Mouse (Mus musculus) liver, embryonic 16.5 days (tissue): ENCODE results near the gene Capn2. TPM values are rescaled to one million over a fixed set of nuclear protein-coding genes. Genes with fewer than 3 reads are reported as not detected.

Source experiments
- ATAC-seq: fragments of 200-750 bp; cut with Nextera tagmentation; 2 replicates; pipeline ENCODE4 v1.8.0; 2017; ENCODE audit warnings: low read depth, mild to moderate bottlenecking, moderate number of reproducible peaks, moderate library complexity
- H3K27ac ChIP-seq: fragments of 300-500 bp; sonication (generic); 2 replicates; pipeline ENCODE4 v1.5.1; 2014; ENCODE audit warnings: mild to moderate bottlenecking, low read length
- H3K27me3 ChIP-seq: fragments of 300-500 bp; sonication (generic); 2 replicates; pipeline ENCODE4 v1.6.1; 2014; ENCODE audit warnings: low read depth, low read length, mixed read lengths; ENCODE audit not compliant: control insufficient read depth, insufficient read depth
- H3K36me3 ChIP-seq: fragments of 300-500 bp; sonication (generic); 2 replicates; pipeline ENCODE4 v1.6.1; 2014; ENCODE audit warnings: mild to moderate bottlenecking; ENCODE audit not compliant: control insufficient read depth, insufficient read depth
- H3K4me1 ChIP-seq: fragments of 300-500 bp; sonication (generic); 2 replicates; pipeline ENCODE4 v1.6.1; 2014; ENCODE audit warnings: low read depth, low read length, mixed read lengths; ENCODE audit not compliant: control insufficient read depth
- H3K4me2 ChIP-seq: fragments of 300-500 bp; sonication (generic); 2 replicates; pipeline ENCODE4 v1.6.1; 2014; ENCODE audit warnings: low read depth, low read length, mixed read lengths
- H3K4me3 ChIP-seq: fragments of 300-500 bp; sonication (generic); 2 replicates; pipeline ENCODE4 v1.5.1; 2014; ENCODE audit warnings: low read depth, mild to moderate bottlenecking, low read length
- H3K9ac ChIP-seq: fragments of 300-500 bp; sonication (generic); 2 replicates; pipeline ENCODE4 v1.6.1; 2014; ENCODE audit warnings: low read depth, low read length
- H3K9me3 ChIP-seq: fragments of 300-500 bp; sonication (generic); replicated peaks from 2 replicates; pipeline ENCODE4 v1.6.1; 2016; ENCODE audit warnings: low read length; ENCODE audit not compliant: control insufficient read depth
- WGBS: fragments of 180-500 bp; shearing (Covaris S2); extraction: QIAGEN DNeasy Blood & Tissue Kit; methylation state at CpG from one replicate; pipeline ENCODE4 v1.1.7; 2014; ENCODE audit not compliant: insufficient replicate concordance; 5-methylcytosine and 5-hydroxymethylcytosine counted together
- polyA plus RNA-seq: library from polyadenylated mRNA; unstranded; fragments of >200 nt; fragmentation: Nextera tagmentation; extraction: Ambion mirVana; gene quantifications from 2 replicates; pipeline ENCODE4 v1.2.1, GENCODE M21; 2015

Gene Capn2
- 25.0 and 27.4 TPM in 2 replicates for polyA plus RNA-seq

- Histone ChIP-seq H3K9me3 (no peaks in the 10 kb centered on the region), H3K27me3 (peaks cover 22% of the 10 kb centered on the region), H3K4me2 (peak within 1 kb of the TSS; percentile 62), H3K4me1 (no peaks in the 10 kb centered on the region), H3K27ac (peak within 1 kb of the TSS; percentile 65), H3K36me3 (no peaks in the 10 kb centered on the region), H3K4me3 (peak within 1 kb of the TSS; percentile 64), H3K9ac (peak within 1 kb of the TSS; percentile 66)
- peak; percentile 87 for ATAC-seq
- under 1% methylated on average over 71 of the region's 84 CpGs for WGBS
Observed at GRCm38 (mm10) chr1:182516758-182517676, at the start of gene Capn2. Capn2 (minus strand) TSS chr1:182517608.

- H3K4me2 ChIP-seq, result no peak overlapping the region
- no peak overlapping the region for H3K4me3 ChIP-seq
- WGBS, result 63% methylated on average over 6 of the region's 6 CpGs
- no peaks in the 10 kb centered on the region for H3K9me3 ChIP-seq
- H3K9ac ChIP-seq, result no peak overlapping the region
- no peak for ATAC-seq
- no peaks in the 10 kb centered on the region for H3K36me3 ChIP-seq
- no peak overlapping the region for H3K27ac ChIP-seq
- no peaks in the 10 kb centered on the region for H3K27me3 ChIP-seq
- H3K4me1 ChIP-seq, result no peaks in the 10 kb centered on the region; the same call in 1 of the 2 replicates
Observed at GRCm38 (mm10) chr1:182565351-182565835, 48.0 kb upstream of the Capn2 start.

- H3K27me3 ChIP-seq, result no peaks in the 10 kb centered on the region
- H3K4me1 ChIP-seq, result no peaks in the 10 kb centered on the region; the same call in 1 of the 2 replicates
- no peak within 1 kb of the TSS for H3K4me3 ChIP-seq
- no peaks in the 10 kb centered on the region for H3K36me3 ChIP-seq
- H3K9me3 ChIP-seq, result no peaks in the 10 kb centered on the region
- no peak within 1 kb of the TSS for H3K4me2 ChIP-seq
- H3K9ac ChIP-seq, result no peak within 1 kb of the TSS
- 53% methylated on average over 5 of the region's 5 CpGs for WGBS
- H3K27ac ChIP-seq, result no peak within 1 kb of the TSS
- ATAC-seq, result no peak
Observed at GRCm38 (mm10) chr1:182564408-182565120, 47.2 kb upstream of the Capn2 start, which contains the start of gene Capn8. Capn8 (plus strand) TSS chr1:182565007.

- H3K27me3 ChIP-seq, result no peaks in the 10 kb centered on the region
- no peak overlapping the region for H3K9ac ChIP-seq
- no peak overlapping the region for H3K4me3 ChIP-seq
- no peaks in the 10 kb centered on the region; the same call in 1 of the 2 replicates for H3K4me1 ChIP-seq
- no peaks in the 10 kb centered on the region for H3K36me3 ChIP-seq
- WGBS, result 28% methylated on average over 16 of the region's 16 CpGs
- no peak overlapping the region for H3K27ac ChIP-seq
- ATAC-seq, result peak; percentile 46
- 0 out of 2 replicates have a peak overlapping the region, but pooled peaks have one; percentile 17 for H3K4me2 ChIP-seq
- H3K9me3 ChIP-seq, result no peaks in the 10 kb centered on the region
Observed at GRCm38 (mm10) chr1:182562576-182563370, 45.4 kb upstream of the Capn2 start.

GRCm38 (mm10) chr1:182561945-182562514 lies 44.6 kb upstream of the Capn2 start:
- Histone ChIP-seq H3K4me3 (no peak overlapping the region), H3K4me2 (no peak overlapping the region), H3K9me3 (no peaks in the 10 kb centered on the region), H3K36me3 (no peaks in the 10 kb centered on the region), H3K9ac (no peak overlapping the region), H3K27me3 (no peaks in the 10 kb centered on the region), H3K4me1 (no peaks in the 10 kb centered on the region; the same call in 1 of the 2 replicates), H3K27ac (no peak overlapping the region)
- 60% methylated on average over 11 of the region's 11 CpGs for WGBS
- no peak for ATAC-seq

- H3K27ac ChIP-seq, result no peak overlapping the region
- WGBS, result 18% methylated on average over 3 of the region's 3 CpGs
- H3K4me3 ChIP-seq, result no peak overlapping the region
- no peaks in the 10 kb centered on the region; the same call in 1 of the 2 replicates for H3K4me1 ChIP-seq
- no peak overlapping the region for H3K4me2 ChIP-seq
- no peaks in the 10 kb centered on the region for H3K27me3 ChIP-seq
- no peak for ATAC-seq
- H3K9ac ChIP-seq, result no peak overlapping the region
- H3K36me3 ChIP-seq, result no peaks in the 10 kb centered on the region
- no peaks in the 10 kb centered on the region for H3K9me3 ChIP-seq
Observed at GRCm38 (mm10) chr1:182560390-182561098, 43.1 kb upstream of the Capn2 start.

GRCm38 (mm10) chr1:182559530-182559929 lies 42.1 kb upstream of the Capn2 start:
- no peaks in the 10 kb centered on the region for H3K27me3 ChIP-seq
- H3K4me1 ChIP-seq, result no peaks in the 10 kb centered on the region; the same call in 1 of the 2 replicates
- no peaks in the 10 kb centered on the region for H3K9me3 ChIP-seq
- WGBS, result 81% methylated on average over 10 of the region's 11 CpGs
- H3K4me3 ChIP-seq, result no peak overlapping the region
- no peak overlapping the region for H3K4me2 ChIP-seq
- H3K9ac ChIP-seq, result no peak overlapping the region
- no peak for ATAC-seq
- no peak overlapping the region for H3K27ac ChIP-seq
- no peaks in the 10 kb centered on the region for H3K36me3 ChIP-seq

GRCm38 (mm10) chr1:182558271-182558670 lies 40.9 kb upstream of the Capn2 start:
- 58% methylated on average over 4 of the region's 4 CpGs for WGBS
- no peaks in the 10 kb centered on the region; the same call in 1 of the 2 replicates for H3K4me1 ChIP-seq
- ATAC-seq, result no peak
- H3K9me3 ChIP-seq, result no peaks in the 10 kb centered on the region
- H3K4me2 ChIP-seq, result no peak overlapping the region
- no peaks in the 10 kb centered on the region for H3K36me3 ChIP-seq
- H3K27me3 ChIP-seq, result no peaks in the 10 kb centered on the region
- H3K4me3 ChIP-seq, result no peak overlapping the region
- H3K9ac ChIP-seq, result no peak overlapping the region
- no peak overlapping the region for H3K27ac ChIP-seq
